Mouse (Mus musculus) ES-Bruce4 (cell line): ENCODE data around the gene Nmb. TPM values are rescaled to one million over a fixed set of nuclear protein-coding genes. Genes with fewer than 3 reads are reported as not detected.
A peak's percentile ranks its signal among the peaks of the same experiment; 100 is the strongest.
"Not testable (repeated sequence)": the region's sequence is repeated elsewhere in the genome, so short reads cannot be mapped to it uniquely, and the experiment has no call there.

Source experiments
- H3K27ac ChIP-seq: 2 replicates; pipeline ENCODE4 v1.5.1; 2012; ENCODE audit warnings: low read length, inconsistent platforms; ENCODE audit not compliant: insufficient read depth
- H3K27me3 ChIP-seq: 2 replicates; pipeline ENCODE4 v1.6.1; 2012; ENCODE audit warnings: mild to moderate bottlenecking, low read length, inconsistent platforms; ENCODE audit not compliant: control insufficient read depth, poor library complexity, insufficient read depth, severe bottlenecking
- H3K36me3 ChIP-seq: 2 replicates; pipeline ENCODE4 v1.6.1; 2012; ENCODE audit warnings: inconsistent platforms, mild to moderate bottlenecking, low read length, moderate library complexity; ENCODE audit not compliant: control insufficient read depth, poor library complexity, insufficient read depth, severe bottlenecking
- H3K4me1 ChIP-seq: one replicate; pipeline ENCODE4 v1.8.1; 2011; ENCODE audit warnings: low read length; ENCODE audit not compliant: control insufficient read depth, insufficient read depth
- H3K4me3 ChIP-seq: 2 replicates; pipeline ENCODE4 v1.5.1; 2011; ENCODE audit warnings: low read depth, mild to moderate bottlenecking, low read length
- H3K9ac ChIP-seq: 2 replicates; pipeline ENCODE4 v1.6.1; 2012; ENCODE audit warnings: low read depth, mild to moderate bottlenecking, inconsistent platforms; ENCODE audit not compliant: poor library complexity, severe bottlenecking
- H3K9me3 ChIP-seq: replicated peaks from 2 replicates; pipeline ENCODE4 v1.6.1; 2012; ENCODE audit warnings: mild to moderate bottlenecking, low read length, inconsistent platforms; ENCODE audit not compliant: control insufficient read depth, poor library complexity, insufficient read depth, severe bottlenecking
- CTCF ChIP-seq: IDR thresholded peaks from one replicate; pipeline ENCODE4 v1.8.1; 2011; ENCODE audit warnings: low read depth, low read length
- EP300 ChIP-seq: IDR thresholded peaks from 2 replicates; pipeline ENCODE4 v1.6.1; 2011; ENCODE audit warnings: low read depth, low read length; ENCODE audit not compliant: insufficient read depth
- POLR2A ChIP-seq: IDR thresholded peaks from one replicate; pipeline ENCODE4 v1.8.1; 2011; ENCODE audit warnings: low read length; ENCODE audit not compliant: insufficient read depth
- polyA plus RNA-seq: library from polyadenylated mRNA; stranded (reverse); fragments of >200 nt; gene quantifications from 2 replicates; pipeline ENCODE4 v1.2.4, GENCODE M21; 2011; ENCODE audit warnings: low read depth; ENCODE audit not compliant: missing spikeins, insufficient read depth, insufficient read length

The Nmb gene
- polyA plus RNA-seq, 1 experiment: 5.2 TPM

GRCm38 (mm10) chr7:80939808-80940207 is 34.9 kb upstream of the Nmb start:
- TF ChIP-seq EP300: no peak
- TF ChIP-seq POLR2A: no peak
- no peak for TF ChIP-seq CTCF
- Histone ChIP-seq H3K27ac (no peak overlapping the region), H3K4me3 (no peak overlapping the region), H3K4me1 (no peaks in the 10 kb centered on the region), H3K27me3 (no peaks in the 10 kb centered on the region), H3K9ac (no peak overlapping the region), H3K36me3 (peaks cover 3% of the 10 kb centered on the region), H3K9me3 (peaks cover 2% of the 10 kb centered on the region; the same call in 1 of the 2 replicates)

DNA sequence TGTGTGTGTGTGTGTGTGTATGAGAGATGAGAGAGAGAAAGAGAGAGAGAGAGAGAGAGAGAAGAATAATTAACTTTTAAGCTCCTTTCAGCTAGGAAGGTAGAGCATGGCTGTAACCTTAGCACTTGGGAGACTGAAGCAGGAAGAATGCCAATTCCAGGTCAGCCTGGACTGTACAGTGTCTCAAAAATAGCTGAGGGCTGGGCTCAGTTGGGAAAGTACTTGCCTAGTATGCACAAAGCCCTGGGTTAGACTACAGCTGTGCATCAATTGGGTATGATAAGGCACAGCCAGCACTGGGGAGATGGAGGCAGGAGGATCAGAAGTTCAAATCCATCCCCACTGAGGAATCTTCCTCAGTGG is 32.4 kb upstream of the Nmb start:
- H3K27me3 ChIP-seq, H3K9me3 ChIP-seq, H3K9ac ChIP-seq, H3K27ac ChIP-seq, H3K4me3 ChIP-seq, H3K4me1 ChIP-seq: not testable (repeated sequence)
- H3K36me3 ChIP-seq: peaks cover 16% of the 10 kb centered on the region

DNA sequence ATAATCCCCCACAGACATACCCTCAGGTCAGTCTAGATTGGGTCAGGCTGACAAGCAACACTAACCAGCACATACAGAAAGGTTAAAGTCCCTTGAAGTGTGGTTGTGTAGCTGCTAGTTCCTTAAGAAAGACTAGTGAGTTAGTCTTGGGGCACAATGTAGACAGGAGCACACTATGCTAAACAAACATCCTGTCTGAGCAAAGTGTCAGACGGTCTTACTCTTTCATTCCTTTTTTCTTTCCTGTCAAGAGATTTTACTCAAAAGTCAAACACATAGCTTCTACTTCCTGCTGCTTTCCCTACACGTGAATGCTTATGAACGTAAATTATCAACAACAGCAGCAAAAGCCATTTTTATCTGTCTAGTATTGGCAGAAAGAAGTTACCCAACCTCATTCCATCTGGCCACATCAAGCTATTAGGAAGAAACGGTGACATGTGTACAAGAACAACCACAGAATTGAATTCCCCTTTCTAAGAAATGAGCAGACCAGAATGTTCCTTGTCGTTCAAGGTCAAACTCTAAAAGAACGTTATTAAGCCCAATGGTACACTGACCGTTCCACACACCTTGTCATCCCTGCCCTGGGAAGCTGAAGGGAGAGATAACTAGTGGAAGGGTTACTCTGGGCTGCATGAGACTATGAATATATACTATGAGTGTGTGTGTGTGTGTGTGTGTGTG is 31.9 kb upstream of the Nmb start:
- not testable (repeated sequence) for H3K4me1 ChIP-seq, H3K27me3 ChIP-seq, H3K9me3 ChIP-seq, H3K9ac ChIP-seq, H3K4me3 ChIP-seq, H3K27ac ChIP-seq
- H3K36me3 ChIP-seq: peaks cover 16% of the 10 kb centered on the region

GRCm38 (mm10) chr7:80935834-80936233 is 31.0 kb upstream of the Nmb start:
- no peak overlapping the region for H3K4me3 ChIP-seq
- H3K36me3 ChIP-seq: peaks cover 23% of the 10 kb centered on the region
- peaks cover 2% of the 10 kb centered on the region; the same call in 1 of the 2 replicates for H3K9me3 ChIP-seq
- H3K4me1 ChIP-seq: no peaks in the 10 kb centered on the region
- TF ChIP-seq CTCF (no peak), EP300 (no peak), POLR2A (no peak)
- no peak overlapping the region for H3K9ac ChIP-seq
- H3K27ac ChIP-seq: peak overlapping the region; percentile 53; the same call in 1 of the 2 replicates
- H3K27me3 ChIP-seq: no peaks in the 10 kb centered on the region

GRCm38 (mm10) chr7:80932777-80933176 is 27.9 kb upstream of the Nmb start:
- no peak for TF ChIP-seq CTCF
- TF ChIP-seq EP300: no peak
- TF ChIP-seq POLR2A: no peak
- no peak overlapping the region for H3K4me3 ChIP-seq
- no peak overlapping the region for H3K9ac ChIP-seq
- no peak overlapping the region for H3K27ac ChIP-seq
- no peaks in the 10 kb centered on the region for H3K4me1 ChIP-seq
- H3K9me3 ChIP-seq: peaks cover 2% of the 10 kb centered on the region; the same call in 1 of the 2 replicates
- H3K36me3 ChIP-seq: peaks cover 27% of the 10 kb centered on the region
- no peaks in the 10 kb centered on the region for H3K27me3 ChIP-seq

DNA sequence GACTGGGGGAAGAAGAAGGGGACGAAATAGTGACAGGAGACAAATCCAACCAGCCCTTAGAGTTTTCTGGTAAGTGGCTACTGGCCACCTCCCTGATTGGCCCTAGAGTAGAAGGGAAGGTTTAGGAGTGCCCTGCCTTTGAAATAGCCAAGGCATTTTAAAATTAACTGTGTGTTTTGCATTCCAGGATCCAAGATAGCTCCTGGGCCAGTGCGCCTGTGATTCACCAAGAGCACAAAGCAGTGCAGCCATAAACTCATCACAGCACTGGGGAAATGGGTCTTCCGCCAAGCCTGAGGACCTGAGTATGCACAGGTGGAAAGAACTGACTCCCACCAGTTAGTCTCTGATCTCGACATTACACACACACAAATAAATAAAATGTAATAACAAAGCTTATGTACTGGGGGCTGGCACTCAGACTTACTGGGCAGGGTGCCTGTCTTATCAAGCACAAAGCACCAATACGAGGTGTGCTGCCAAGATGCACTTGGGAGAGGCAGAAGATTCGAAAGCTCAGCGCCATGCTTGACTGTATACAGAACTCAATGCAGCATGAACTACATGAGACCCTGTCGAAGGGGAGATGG is 26.8 kb upstream of the Nmb start:
- Histone ChIP-seq H3K27ac (no peak overlapping the region), H3K9ac (no peak overlapping the region), H3K4me1 (no peaks in the 10 kb centered on the region), H3K36me3 (peaks cover 33% of the 10 kb centered on the region), H3K27me3 (no peaks in the 10 kb centered on the region), H3K4me3 (no peak overlapping the region), H3K9me3 (peaks cover 2% of the 10 kb centered on the region; the same call in 1 of the 2 replicates)
- TF ChIP-seq CTCF: no peak
- no peak for TF ChIP-seq EP300
